Mouse (Mus musculus): ENCODE data around the gene Csrnp1. TPM values are rescaled to one million over a fixed set of nuclear protein-coding genes. Genes with fewer than 3 reads are reported as not detected.
A peak's percentile ranks its signal among the peaks of the same experiment; 100 is the strongest.
"Not testable (repeated sequence)": the region's sequence is repeated elsewhere in the genome, so short reads cannot be mapped to it uniquely, and the experiment has no call there.

Csrnp1 gene
- 10 to 100 TPM; 20.5 to 26.8 TPM for total RNA-seq (2021)
- long read RNA-seq, experiment 1, partial matches to known transcripts: 1 of 1 reads
- long read RNA-seq, experiment 1, other reads (novel, unspliced or antisense): 0 of 1 reads
- long read RNA-seq, experiment 2, partial matches to known transcripts: 0 of 1 reads
- long read RNA-seq, experiment 2, other reads (novel, unspliced or antisense): 1 of 1 reads

GRCm38 (mm10) chr9:119984536-119985011 lies at the start of gene Csrnp1:
Gene Csrnp1, minus strand, starts transcription at chr9:119984658.
- DNase-seq (ENCODE audit: low spot score in 2 of 2): no peak

- DNase-seq (ENCODE audit: low spot score in 2 of 2): no peak
These were observed 48.3 kb upstream of the Csrnp1 start for GRCm38 (mm10) chr9:120032710-120033109.

- no peak for DNase-seq (ENCODE audit: low spot score in 2 of 2)
These were observed 46.0 kb upstream of the Csrnp1 start for GRCm38 (mm10) chr9:120030421-120030820.

GRCm38 (mm10) chr9:120029880-120030279 lies 45.4 kb upstream of the Csrnp1 start:
- DNase-seq (ENCODE audit: low spot score in 2 of 2): no peak

- DNase-seq (ENCODE audit: low spot score in 2 of 2): peak in 1 of 2 experiments; percentile 42
These were observed 43.1 kb upstream of the Csrnp1 start for GRCm38 (mm10) chr9:120027401-120028151.

- no peak for DNase-seq (ENCODE audit: low spot score in 2 of 2)
These were observed 40.2 kb upstream of the Csrnp1 start for GRCm38 (mm10) chr9:120024625-120025024.

- peak in 1 of 2 experiments; percentile 41 for DNase-seq (ENCODE audit: low spot score in 2 of 2)
These were observed 39.7 kb upstream of the Csrnp1 start for GRCm38 (mm10) chr9:120024171-120024570.

- no peak for DNase-seq (ENCODE audit: low spot score in 2 of 2)
These were observed 38.8 kb upstream of the Csrnp1 start, which contains the start of gene Xirp1 for GRCm38 (mm10) chr9:120023086-120023811. Gene Xirp1, minus strand, starts transcription at chr9:120023598.

GRCm38 (mm10) chr9:120021164-120021563 lies 36.7 kb upstream of the Csrnp1 start:
- no peak for DNase-seq (ENCODE audit: low spot score in 2 of 2)

GRCm38 (mm10) chr9:120020285-120020890 lies 35.9 kb upstream of the Csrnp1 start:
- DNase-seq (ENCODE audit: low spot score in 2 of 2): peak; percentile 71 to 84

GRCm38 (mm10) chr9:120016956-120017355 lies 32.5 kb upstream of the Csrnp1 start:
- no peak for DNase-seq (ENCODE audit: low spot score in 2 of 2)

- DNase-seq (ENCODE audit: low spot score in 2 of 2): no peak
These were observed 30.4 kb upstream of the Csrnp1 start for GRCm38 (mm10) chr9:120014828-120015227.

- no peak for DNase-seq (ENCODE audit: low spot score in 2 of 2)
These were observed 28.9 kb upstream of the Csrnp1 start for GRCm38 (mm10) chr9:120013251-120013820.

GRCm38 (mm10) chr9:120012781-120013180 lies 28.3 kb upstream of the Csrnp1 start:
- peak; percentile 39 to 40 for DNase-seq (ENCODE audit: low spot score in 2 of 2)

GRCm38 (mm10) chr9:120012161-120012560 lies 27.7 kb upstream of the Csrnp1 start:
- not testable (repeated sequence) for DNase-seq (ENCODE audit: low spot score in 2 of 2)

GRCm38 (mm10) chr9:120011533-120011932 lies 27.1 kb upstream of the Csrnp1 start:
- DNase-seq (ENCODE audit: low spot score in 2 of 2): peak; percentile 62 to 69

GRCm38 (mm10) chr9:120010781-120011511 lies 26.5 kb upstream of the Csrnp1 start:
- peak; percentile 97 for DNase-seq (ENCODE audit: low spot score in 2 of 2)

- no peak for DNase-seq (ENCODE audit: low spot score in 2 of 2)
These were observed 25.4 kb upstream of the Csrnp1 start for GRCm38 (mm10) chr9:120009871-120010270.

GRCm38 (mm10) chr9:120009226-120009841 lies 24.9 kb upstream of the Csrnp1 start:
- DNase-seq (ENCODE audit: low spot score in 2 of 2): no peak

- DNase-seq (ENCODE audit: low spot score in 2 of 2): no peak
These were observed 23.4 kb upstream of the Csrnp1 start for GRCm38 (mm10) chr9:120007833-120008232.
